Mouse (Mus musculus) heart, adult 8-10 months (tissue): Measurements from ENCODE around the gene Gm26566. TPM values are rescaled to one million over a fixed set of nuclear protein-coding genes. Genes with fewer than 3 reads are reported as not detected.
"Not testable (repeated sequence)": the region's sequence is repeated elsewhere in the genome, so short reads cannot be mapped to it uniquely, and the experiment has no call there.

Experiments
- DNase-seq: peaks from one replicate; pipeline ENCODE4 v3.0.0; 2022; ENCODE audit warnings: low spot score
- total RNA-seq, 4 experiments: library from RNA; stranded (reverse); gene quantifications; 2 replicates each; pipeline ENCODE4 v1.2.4; 2022

Gene Gm26566
- total RNA-seq, 4 experiments from 2014 or later: 0.41 to 0.87 (median 0.64) TPM

GRCm38 (mm10) chr4:88739036-88739435, 17.4 kb downstream of the Gm26566 start:
- DNase-seq: no peak

- no peak for DNase-seq
Measured at GRCm38 (mm10) chr4:88741426-88741825, 19.8 kb downstream of the Gm26566 start.

GRCm38 (mm10) chr4:88742771-88743371, 21.3 kb downstream of the Gm26566 start:
- DNase-seq: no peak

- no peak for DNase-seq
Measured at GRCm38 (mm10) chr4:88744207-88744606, 22.6 kb downstream of the Gm26566 start.

- DNase-seq: no peak
Measured at GRCm38 (mm10) chr4:88749926-88750325, 28.3 kb downstream of the Gm26566 start.

- peak; percentile 66 for DNase-seq
Measured at GRCm38 (mm10) chr4:88754818-88755340, 33.3 kb downstream of the Gm26566 start, which contains the start of gene Gm13271. Gm13271 (plus strand) TSS chr4:88754868.

- not testable (repeated sequence) for DNase-seq
Measured at GRCm38 (mm10) chr4:88756581-88757513, 35.2 kb downstream of the Gm26566 start.

DNA sequence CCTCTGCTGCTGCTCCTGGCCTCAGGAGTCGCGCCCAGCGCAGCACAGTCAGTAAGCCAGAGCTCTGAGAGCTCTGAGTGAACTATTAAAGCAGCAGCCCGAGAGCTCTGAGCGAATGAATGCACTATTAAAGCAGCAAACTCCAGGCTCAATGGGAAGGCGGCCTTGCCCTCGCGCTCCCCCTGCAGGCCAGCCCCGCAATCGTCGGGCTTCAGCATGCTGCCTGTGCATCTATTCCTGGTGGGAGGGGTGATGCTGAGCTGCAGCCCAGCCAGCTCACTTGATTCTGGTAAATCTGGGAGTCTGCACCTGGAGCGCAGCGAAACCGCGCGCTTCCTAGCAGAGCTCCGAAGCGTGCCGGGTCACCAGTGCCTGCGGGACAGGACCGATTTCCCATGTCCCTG, 36.0 kb downstream of the Gm26566 start:
- peak; percentile 90 for DNase-seq

GRCm38 (mm10) chr4:88758751-88759150, 37.1 kb downstream of the Gm26566 start:
- DNase-seq: not testable (repeated sequence)

- peak; percentile 36 for DNase-seq
Measured at GRCm38 (mm10) chr4:88759610-88760268, 38.1 kb downstream of the Gm26566 start, which contains the start of gene Gm13283. Gm13283 (plus strand) TSS chr4:88760119.

- DNase-seq: peak; percentile 82
Measured at GRCm38 (mm10) chr4:88760431-88760830, 38.8 kb downstream of the Gm26566 start.

DNA sequence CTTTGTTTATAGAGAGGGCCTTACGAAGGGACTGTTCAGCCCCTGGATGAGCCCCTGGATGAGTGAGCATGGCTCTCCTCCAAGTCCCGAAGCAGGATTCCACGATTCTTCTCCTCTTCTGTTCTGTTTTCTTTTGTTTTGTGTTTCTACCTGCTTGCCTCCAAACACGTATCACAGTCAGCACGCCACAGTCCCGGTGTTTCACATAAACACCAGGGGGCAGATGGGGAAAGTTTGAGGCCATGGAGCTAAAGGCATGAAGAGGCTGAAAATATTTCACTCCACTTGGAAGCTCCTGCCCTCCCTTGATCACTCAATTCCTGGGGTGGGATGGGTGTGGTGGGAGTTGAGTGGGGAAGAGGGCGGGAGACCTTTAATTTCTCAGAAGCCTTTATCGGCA, 40.2 kb downstream of the Gm26566 start:
- DNase-seq: peak; percentile 53

GRCm38 (mm10) chr4:88762341-88762740, 40.7 kb downstream of the Gm26566 start:
- DNase-seq: not testable (repeated sequence)

GRCm38 (mm10) chr4:88763384-88764018, 41.9 kb downstream of the Gm26566 start:
- peak; percentile 67 for DNase-seq

Other genes with a start within 250 kb of the Gm26566 start
- not detected for gene Ifnb1, start 199.0 kb upstream of the Gm26566 start, total RNA-seq
- not detected for gene Ifna15, start 163.6 kb upstream of the Gm26566 start, total RNA-seq
- gene Ifna14, start 150.0 kb upstream of the Gm26566 start, total RNA-seq: not detected
- not detected for gene Ifna9, start 129.4 kb upstream of the Gm26566 start, total RNA-seq
- gene Ifna12, start 118.4 kb upstream of the Gm26566 start, total RNA-seq: not detected
- not detected for gene C87499, start 87.4 kb upstream of the Gm26566 start, total RNA-seq
- gene Ifna13, start 77.3 kb upstream of the Gm26566 start, total RNA-seq: not detected
- not detected for gene Ifna16, start 44.9 kb upstream of the Gm26566 start, total RNA-seq
- gene Ifna2, start 37.9 kb upstream of the Gm26566 start, total RNA-seq: not detected
- not detected for gene Ifnab, start 30.4 kb upstream of the Gm26566 start, total RNA-seq
- 10 to 100 TPM; 67.8 to 80.5 (median 71.9) TPM for gene Klhl9, start 660 bp downstream of the Gm26566 start, total RNA-seq
- gene Gm13271, start 33.1 kb downstream of the Gm26566 start, total RNA-seq: not detected
- not detected for gene Gm13283, start 38.3 kb downstream of the Gm26566 start, total RNA-seq
- gene Gm13290, start 52.0 kb downstream of the Gm26566 start, total RNA-seq: not detected
- not detected for gene Gm13289, start 55.1 kb downstream of the Gm26566 start, total RNA-seq
- gene Gm13272, start 58.0 kb downstream of the Gm26566 start, total RNA-seq: not detected
- not detected for gene Ifnz, start 60.3 kb downstream of the Gm26566 start, total RNA-seq
- not detected for gene Gm13276, start 63.9 kb downstream of the Gm26566 start, total RNA-seq
- not detected for gene Gm13277, start 66.8 kb downstream of the Gm26566 start, total RNA-seq
- gene Gm13278, start 69.7 kb downstream of the Gm26566 start, total RNA-seq: not detected
- not detected for gene Gm13275, start 72.7 kb downstream of the Gm26566 start, total RNA-seq
- gene Gm13279, start 75.6 kb downstream of the Gm26566 start, total RNA-seq: not detected
- not detected for gene Gm13285, start 77.9 kb downstream of the Gm26566 start, total RNA-seq
- not detected for gene Gm13287, start 81.4 kb downstream of the Gm26566 start, total RNA-seq
- gene Gm13288, start 83.7 kb downstream of the Gm26566 start, total RNA-seq: not detected
- not detected for gene Ifna7, start 94.4 kb downstream of the Gm26566 start, total RNA-seq
- not detected for gene Ifna11, start 98.2 kb downstream of the Gm26566 start, total RNA-seq
- not detected for gene Ifna6, start 105.6 kb downstream of the Gm26566 start, total RNA-seq
- not detected for gene Ifna5, start 113.7 kb downstream of the Gm26566 start, total RNA-seq
- gene Ifna4, start 120.1 kb downstream of the Gm26566 start, total RNA-seq: not detected
- not detected for gene Ifna1, start 128.3 kb downstream of the Gm26566 start, total RNA-seq
- gene Ifne, start 158.4 kb downstream of the Gm26566 start, total RNA-seq: not detected